Mouse (Mus musculus): Measurements from ENCODE around the gene Sin3a. TPM values are rescaled to one million over a fixed set of nuclear protein-coding genes. Genes with fewer than 3 reads are reported as not detected.

The Sin3a gene
- total and polyA plus RNA-seq, 3 experiments, result 27.0 to 715 (median 47.5) TPM

DNA sequence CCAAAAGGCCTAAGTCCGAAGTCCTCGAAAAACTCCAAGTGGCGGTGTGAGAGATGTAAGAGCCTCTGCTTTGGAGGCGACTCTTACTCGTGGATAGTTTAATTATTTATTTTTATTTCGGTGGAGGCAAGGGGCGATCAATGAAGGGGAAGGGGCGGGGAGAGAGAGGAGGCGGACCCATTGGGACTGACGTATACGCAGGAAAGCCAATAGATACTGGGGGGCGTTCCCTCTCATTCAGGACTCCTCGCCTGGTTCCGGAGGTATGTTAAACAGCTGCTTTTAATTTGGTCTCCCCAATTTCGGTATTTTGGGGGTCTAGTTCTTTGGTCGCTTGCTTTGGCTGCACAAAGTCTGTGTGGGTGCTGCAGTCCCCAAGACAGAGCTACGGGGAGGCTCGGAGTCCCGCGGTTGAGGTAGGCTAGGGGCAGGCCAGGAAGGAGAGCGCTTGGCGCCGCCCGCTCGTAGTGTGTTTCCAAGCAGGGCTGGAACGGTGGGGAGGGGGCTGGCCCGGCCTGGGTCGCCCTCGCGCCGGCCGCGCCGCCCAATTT lies at the start of gene Sin3a (continued):
- TF ChIP-seq EP300 (IDR thresholded peaks at IDR 0.05; ENCODE audit: low read depth in 1 of 2, low read length in 2 of 2) (no peak), UBTF (IDR thresholded peaks at IDR 0.05; ENCODE audit: borderline replicate concordance, insufficient read depth, low read depth, low read length) (0 out of 2 replicates have a peak, but pooled peaks have one; percentile 26)

DNA sequence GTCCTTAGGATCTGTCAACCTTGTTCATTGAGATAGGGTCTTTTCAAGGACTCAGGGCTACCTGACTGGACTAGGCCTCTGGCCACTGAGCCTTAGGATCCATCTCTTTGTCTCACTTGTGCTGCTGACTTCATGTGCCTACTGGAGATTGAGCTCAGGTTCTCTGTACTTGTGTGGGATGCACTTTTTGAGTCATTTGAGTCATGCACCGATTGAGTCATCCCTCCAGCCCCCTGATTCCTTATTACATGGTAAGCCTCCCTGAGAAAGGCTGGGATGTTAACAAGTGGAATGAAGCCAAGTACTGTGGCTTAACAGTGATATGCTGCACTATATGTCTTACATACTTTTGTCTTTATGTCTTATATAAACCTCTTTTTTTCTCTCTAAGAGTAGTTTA lies 40.1 kb upstream of the Sin3a start:
- H3K79me2 ChIP-seq (ENCODE audit: control insufficient read depth, insufficient read depth, low read length, poor library complexity), result no peaks in the 10 kb centered on the region
- no peak overlapping the region for H3K27ac ChIP-seq (ENCODE audit: control insufficient read depth, low read depth, low read length)
- no peaks in the 10 kb centered on the region for H3K9me3 ChIP-seq (replicated peaks; ENCODE audit: insufficient read depth, low read length)
- no peaks in the 10 kb centered on the region for H3K27me3 ChIP-seq (ENCODE audit: control insufficient read depth in 1 of 2, insufficient read depth in 2 of 2, low read length in 2 of 2)
- no peak overlapping the region for H3K9ac ChIP-seq (ENCODE audit: control insufficient read depth, low read depth, low read length, poor library complexity, severe bottlenecking)
- peaks cover 0 to 15% of the 10 kb centered on the region in 2 experiments; a peak in 2 of 4 replicates for H3K36me3 ChIP-seq (ENCODE audit: control insufficient read depth in 1 of 2, insufficient read depth in 2 of 2, low read length in 2 of 2)
- no peak for DNase-seq (ENCODE audit: low read depth, low spot score)
- H3K4me1 ChIP-seq (ENCODE audit: control insufficient read depth in 1 of 2, insufficient read depth in 2 of 2, low read length in 2 of 2), result no peaks in the 10 kb centered on the region
- no peak overlapping the region for H3K4me3 ChIP-seq (ENCODE audit: control insufficient read depth in 1 of 2, insufficient read depth in 1 of 2, low read depth in 2 of 2, low read length in 2 of 2)
- TF ChIP-seq ZNF384 (IDR thresholded peaks at IDR 0.05; ENCODE audit: low read depth, low read length) (no peak), MAZ (IDR thresholded peaks at IDR 0.05; ENCODE audit: low read depth, low read length) (no peak), SIN3A (IDR thresholded peaks at IDR 0.05; ENCODE audit: low read length) (no peak), NRF1 (IDR thresholded peaks at IDR 0.05; ENCODE audit: insufficient read depth, low read depth, low read length, poor library complexity, severe bottlenecking) (no peak), GATA1 (IDR thresholded peaks at IDR 0.05; ENCODE audit: low read depth, low read length) (no peak), MYB (IDR thresholded peaks at IDR 0.05; ENCODE audit: low read depth, low read length) (no peak), ZMIZ1 (IDR thresholded peaks at IDR 0.05; ENCODE audit: low read depth, low read length) (no peak), CTCF (IDR thresholded peaks at IDR 0.05 in 2 of 3, conservative IDR thresholded peaks at IDR 0.05 in 1 of 3; ENCODE audit: control insufficient read depth in 1 of 3, insufficient read depth in 1 of 3, low read depth in 2 of 3, low read length in 3 of 3, poor library complexity in 1 of 3, severe bottlenecking in 1 of 3) (no peak), POLR2AphosphoS5 (IDR thresholded peaks at IDR 0.05; ENCODE audit: borderline replicate concordance, low read depth, low read length) (no peak), BHLHE40 (IDR thresholded peaks at IDR 0.05; ENCODE audit: borderline replicate concordance, low read depth, low read length) (no peak), POLR2A (IDR thresholded peaks at IDR 0.05; ENCODE audit: control insufficient read depth in 1 of 2, insufficient read depth in 1 of 2, low read depth in 1 of 2, low read length in 2 of 2, poor library complexity in 1 of 2) (no peak)

DNA sequence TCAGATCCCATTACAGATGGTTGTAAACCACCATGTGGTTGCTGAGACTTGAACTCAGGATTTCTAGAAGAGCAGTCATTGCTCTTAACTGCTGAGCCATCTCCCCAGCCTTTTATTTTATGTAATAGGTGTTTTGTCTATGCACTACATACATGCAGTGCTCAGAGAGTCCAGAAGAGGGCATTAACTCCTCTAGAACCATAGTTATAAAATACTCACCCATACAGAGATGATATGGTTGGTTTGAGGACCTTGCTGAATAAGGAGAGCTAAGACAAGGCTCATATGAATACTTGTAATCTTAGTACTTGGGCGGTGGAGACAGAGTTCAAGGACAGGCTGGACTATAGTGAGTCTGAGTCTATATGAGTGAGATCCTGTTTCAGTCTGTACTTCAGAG lies 15.6 kb upstream of the Sin3a start:
- H3K4me3 ChIP-seq (ENCODE audit: control insufficient read depth in 1 of 2, insufficient read depth in 1 of 2, low read depth in 2 of 2, low read length in 2 of 2), result no peak overlapping the region
- H3K27ac ChIP-seq (ENCODE audit: control insufficient read depth, low read depth, low read length), result no peak overlapping the region
- no peaks in the 10 kb centered on the region for H3K27me3 ChIP-seq (ENCODE audit: control insufficient read depth in 1 of 2, insufficient read depth in 2 of 2, low read length in 2 of 2)
- no peaks in the 10 kb centered on the region for H3K9me3 ChIP-seq (replicated peaks; ENCODE audit: insufficient read depth, low read length)
- no peaks in the 10 kb centered on the region for H3K4me1 ChIP-seq (ENCODE audit: control insufficient read depth in 1 of 2, insufficient read depth in 2 of 2, low read length in 2 of 2)
- DNase-seq (ENCODE audit: low read depth, low spot score), result peak; percentile 75
- no peak for TF ChIP-seq ZMIZ1 (IDR thresholded peaks at IDR 0.05; ENCODE audit: low read depth, low read length)
- TF ChIP-seq USF1 (IDR thresholded peaks at IDR 0.05; ENCODE audit: low read depth, low read length), result no peak
- TF ChIP-seq HCFC1 (IDR thresholded peaks at IDR 0.05; ENCODE audit: low read depth, low read length), result no peak
- no peak for TF ChIP-seq MEF2A (IDR thresholded peaks at IDR 0.05; ENCODE audit: extremely low read depth, insufficient replicate concordance, low read depth, low read length, poor library complexity, severe bottlenecking)
- no peak for TF ChIP-seq KAT2A (conservative IDR thresholded peaks at IDR 0.05; ENCODE audit: low read depth, low read length)
- peak in 2 of 3 experiments; percentile 44 to 66; a peak in 4 of 6 replicates for TF ChIP-seq CTCF (IDR thresholded peaks at IDR 0.05 in 2 of 3, conservative IDR thresholded peaks at IDR 0.05 in 1 of 3; ENCODE audit: control insufficient read depth in 1 of 3, insufficient read depth in 1 of 3, low read depth in 2 of 3, low read length in 3 of 3, poor library complexity in 1 of 3, severe bottlenecking in 1 of 3)
- TF ChIP-seq SMC3 (IDR thresholded peaks at IDR 0.05; ENCODE audit: low read depth, low read length), result peak; percentile 76
- peak; percentile 60 for TF ChIP-seq ZC3H11A (IDR thresholded peaks at IDR 0.05; ENCODE audit: low read depth, low read length)
- peak; percentile 59 for TF ChIP-seq RAD21 (IDR thresholded peaks at IDR 0.05; ENCODE audit: low read depth, low read length)
- H3K9ac ChIP-seq (ENCODE audit: control insufficient read depth, low read depth, low read length, poor library complexity, severe bottlenecking), result no peak overlapping the region
- H3K79me2 ChIP-seq (ENCODE audit: control insufficient read depth, insufficient read depth, low read length, poor library complexity), result no peaks in the 10 kb centered on the region
- 0 out of 4 replicates have a peak, but pooled peaks cover 0 to 2% of the 10 kb centered on the region in 2 experiments for H3K36me3 ChIP-seq (ENCODE audit: control insufficient read depth in 1 of 2, insufficient read depth in 2 of 2, low read length in 2 of 2)

Data from MEL (cell line).